Comparison of ENCODE assay signal across 8 mouse cellular contexts in the genomic region with DNA sequence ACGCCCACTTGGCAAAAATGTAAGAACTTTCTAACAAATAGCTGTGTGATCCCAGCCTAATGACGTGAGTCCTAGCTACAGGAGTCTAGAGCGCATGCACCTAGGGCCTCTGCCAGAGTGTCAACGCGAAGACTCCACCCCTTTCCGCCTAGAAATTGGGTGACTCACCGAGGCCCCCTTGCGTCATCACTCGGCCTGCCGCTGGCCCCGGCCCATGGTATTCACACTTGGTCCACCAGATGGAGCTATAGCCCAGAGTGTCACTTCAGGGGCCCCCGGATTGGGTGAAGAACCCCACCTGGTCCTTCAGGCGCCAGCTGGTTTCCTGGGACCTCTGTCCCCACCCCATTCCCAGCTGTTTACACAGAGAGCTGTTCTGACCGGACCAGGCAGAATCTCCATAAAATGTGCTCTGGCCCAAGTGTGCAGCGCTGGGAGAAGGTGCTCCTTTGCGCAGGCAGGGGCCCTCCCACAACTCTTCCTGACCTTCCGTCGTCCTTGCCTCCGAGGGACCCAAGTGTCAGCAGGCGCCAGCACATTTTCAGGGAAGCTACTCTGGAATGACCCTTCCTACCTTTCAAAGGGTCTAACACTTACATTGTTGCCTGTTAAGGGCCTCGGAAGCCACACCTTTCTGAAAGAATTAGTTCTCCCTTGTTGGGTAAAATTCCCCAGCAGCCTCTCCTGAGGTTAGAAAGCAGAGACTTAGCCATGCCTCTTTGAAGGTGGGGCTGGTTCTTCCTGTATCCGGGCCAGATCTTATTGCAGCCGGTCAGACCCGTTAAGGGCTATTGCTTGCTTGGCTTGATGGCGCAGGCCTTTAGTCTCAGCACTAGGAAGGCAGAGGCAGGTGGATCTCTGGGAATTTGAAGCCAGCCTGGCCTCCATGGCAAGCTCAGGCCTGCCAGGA. TPM values are rescaled to one million over a fixed set of nuclear protein-coding genes. Genes with fewer than 3 reads are reported as not detected.
DNase-seq lines count a peak whose midpoint lies in the region; ATAC-seq lines count a peak whose summit lies in the region.

No protein-coding gene starts in this region.

- no peaks in the 10 kb centered on the region for H3K9me3 ChIP-seq in hindbrain, embryonic 12.5 days (replicated peaks)

- DNase-seq in NIH3T3 (ENCODE audit: low read depth) = peak; percentile 99
- peak; percentile 92 to 95 for DNase-seq in cerebellum, postnatal 10 days
- DNase-seq in frontal cortex, postnatal 10 days (ENCODE audit: low spot score in 2 of 2) = peak; percentile 90 to 92
- DNase-seq in layer of hippocampus, postnatal 14 days (ENCODE audit: low spot score in 2 of 2) = peak; percentile 95 to 97
- DNase-seq in lung, postnatal 14 days = peak; percentile 99
- DNase-seq in retina, embryonic 14.5 days (ENCODE audit: low spot score) = peak; percentile 98
- peak; percentile 98 for DNase-seq in thymus, postnatal 4 days

- 18% methylated on average over 25 of the region's 25 CpGs for WGBS in hindbrain, embryonic 12.5 days

- H3K36me3 ChIP-seq in hindbrain, embryonic 12.5 days = no peaks in the 10 kb centered on the region

- H3K4me3 ChIP-seq in hindbrain, embryonic 12.5 days = peak overlapping the region; percentile 1; the same call in 1 of the 2 replicates

- ATAC-seq in hindbrain, embryonic 12.5 days (ENCODE audit: low FRiP score) = peak; percentile 88

- H3K27me3 ChIP-seq in hindbrain, embryonic 12.5 days = no peaks in the 10 kb centered on the region

- peak overlapping the region; percentile 17 for H3K4me2 ChIP-seq in hindbrain, embryonic 12.5 days (replicated peaks)

- no peak overlapping the region for H3K9ac ChIP-seq in hindbrain, embryonic 12.5 days

- peak overlapping the region; percentile 56; the same call in 1 of the 2 replicates for H3K27ac ChIP-seq in hindbrain, embryonic 12.5 days

- H3K4me1 ChIP-seq in hindbrain, embryonic 12.5 days = peaks cover 10% of the 10 kb centered on the region; the same call in 1 of the 2 replicates

RNA-seq across cellular contexts. Expression of a gene that starts 6.5 kb away (rescaled TPM):
- 177 and 179 TPM in 2 replicates for polyA plus RNA-seq in hindbrain, embryonic 12.5 days (2016; fragmentation: Nextera tagmentation; extraction: Ambion mirVana)
- 10 to 100 TPM; 39.6 to 46.3 TPM for total RNA-seq in layer of hippocampus, postnatal 14 days (2021)

RNA-seq across cellular contexts. Expression of a gene that starts 9.3 kb away (rescaled TPM):
- 27.5 and 29.5 TPM in 2 replicates for polyA plus RNA-seq in hindbrain, embryonic 12.5 days (2016; fragmentation: Nextera tagmentation; extraction: Ambion mirVana)
- total RNA-seq in layer of hippocampus, postnatal 14 days (2021) = 10 to 100 TPM; 14.8 to 16.4 TPM

Comparison
In these comparisons a context has a peak if more than half of its experiments do, and no peak if none do; other contexts are left out.
1. Peak in every context shown above with its lines: DNase-seq, ATAC-seq, H3K4me3 ChIP-seq and H3K27ac ChIP-seq.